Mouse (Mus musculus) adrenal gland, adult (tissue): ENCODE results near the gene Kmt2b.

Experiments
- DNase-seq, 2 experiments: peaks; one replicate each; pipeline ENCODE4 v3.0.0; 2022 to 2023; ENCODE audit warnings: low spot score in 1 of 2; ENCODE audit not compliant: inconsistent age in 2 of 2

The Kmt2b gene

DNA sequence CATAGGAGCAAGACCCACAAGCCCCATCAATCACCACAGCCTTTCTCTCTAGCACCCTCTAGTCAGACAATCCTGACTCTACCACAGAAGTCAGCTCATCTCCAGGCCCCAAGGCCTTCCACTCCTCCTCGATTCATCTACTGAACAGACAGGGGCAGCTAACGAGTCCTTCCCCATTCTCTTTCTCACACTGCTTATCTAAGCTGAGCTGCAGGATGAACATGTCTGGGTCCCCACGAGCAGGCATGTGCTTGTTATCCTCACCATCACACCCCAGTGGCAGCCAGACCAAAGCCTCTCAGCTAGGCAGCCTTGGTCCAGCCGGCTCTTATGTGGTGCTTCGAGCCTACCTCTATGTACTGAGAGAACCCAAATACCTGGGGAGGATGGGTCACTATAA is 16.1 kb downstream of the Kmt2b start:
- DNase-seq: no peak

DNA sequence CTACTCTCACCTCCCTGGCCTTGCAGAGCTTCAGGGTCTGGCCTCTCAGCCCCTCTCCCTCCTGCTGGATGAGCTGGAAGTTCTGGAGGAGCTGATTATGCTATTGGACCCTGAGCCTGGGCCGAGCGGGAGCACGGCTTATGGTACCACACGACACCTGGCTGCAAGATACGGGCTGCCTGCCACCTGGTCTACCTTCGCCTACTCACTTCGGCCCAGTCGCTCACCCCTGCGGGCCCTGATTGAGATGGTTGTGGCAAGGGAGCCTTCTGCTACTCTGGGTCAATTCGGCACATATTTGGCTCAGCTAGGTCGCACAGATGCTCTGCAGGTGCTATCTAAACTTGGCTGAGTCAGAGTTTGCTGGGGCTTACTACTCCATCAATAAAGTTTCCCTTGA is 21.0 kb downstream of the Kmt2b start:
- DNase-seq: no peak

DNA sequence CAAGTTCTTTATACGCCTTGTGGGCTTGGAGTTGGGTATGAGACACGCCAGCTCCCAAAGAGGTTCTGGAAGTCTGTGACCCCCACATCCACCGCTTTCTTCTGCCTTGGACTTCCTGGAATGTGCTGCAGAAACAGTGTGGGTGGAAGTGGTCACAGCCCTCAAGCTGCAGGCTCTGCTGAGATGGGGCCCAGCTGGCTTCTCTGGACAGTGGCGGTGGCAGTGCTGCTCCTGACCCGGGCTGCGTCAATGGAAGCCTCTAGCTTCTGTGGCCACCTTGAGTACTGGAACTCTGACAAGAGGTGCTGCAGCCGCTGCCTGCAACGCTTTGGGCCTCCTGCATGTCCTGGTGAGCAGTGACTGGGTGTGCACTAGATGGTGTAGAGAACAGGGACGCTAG is 22.5 kb downstream of the Kmt2b start:
- DNase-seq: no peak

DNA sequence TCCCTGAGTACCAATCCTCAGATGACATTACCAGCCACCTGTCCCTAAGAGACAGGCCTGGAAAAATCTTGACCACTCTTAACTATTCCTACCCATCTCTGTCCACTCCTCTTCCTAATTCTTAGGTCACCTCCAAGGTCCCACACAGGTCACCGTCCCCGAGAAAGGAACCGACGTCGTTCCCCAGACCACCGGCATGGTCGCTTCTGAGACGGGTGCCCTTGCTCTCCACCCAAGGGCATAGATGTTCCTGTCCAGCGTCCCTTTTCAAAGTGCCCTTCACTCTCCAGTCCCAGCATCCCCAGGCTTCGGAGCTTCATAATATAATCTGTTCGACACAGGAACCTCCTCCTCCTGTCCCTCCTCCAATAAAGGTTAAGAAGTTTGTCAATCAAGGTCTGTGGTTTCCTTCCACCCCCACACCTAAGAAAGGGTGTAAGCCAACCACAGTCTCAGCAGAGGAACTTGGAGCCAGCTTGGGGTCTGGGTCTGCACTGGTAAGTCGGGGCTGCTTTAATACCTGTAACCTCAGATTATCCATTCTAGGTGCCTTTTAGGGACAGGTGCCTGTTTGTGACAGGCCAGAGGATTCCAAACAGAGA is 23.5 kb downstream of the Kmt2b start, which contains the start of gene Igflr1:
Igflr1 (plus strand) TSS at position 458 of the 602 bp plus-strand sequence.
- DNase-seq: peak in 1 of 2 experiments; percentile 9

DNA sequence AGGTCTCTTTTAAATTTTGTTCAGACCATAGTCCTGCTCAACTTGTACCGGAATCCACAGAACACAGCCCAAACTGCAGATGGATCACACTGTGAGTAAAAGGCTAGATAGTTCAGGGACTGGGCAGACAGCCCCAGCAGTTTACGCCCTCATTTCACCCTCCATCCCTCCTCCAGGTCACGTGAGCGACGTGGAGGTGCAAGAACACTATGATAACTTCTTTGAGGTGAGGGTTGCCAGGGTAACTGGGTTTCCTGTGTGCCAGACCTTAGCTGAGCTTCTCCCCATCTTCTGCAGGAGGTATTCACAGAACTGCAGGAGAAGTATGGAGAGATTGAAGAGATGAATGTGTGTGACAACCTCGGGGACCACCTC is 24.6 kb downstream of the Kmt2b start:
- no peak for DNase-seq

DNA sequence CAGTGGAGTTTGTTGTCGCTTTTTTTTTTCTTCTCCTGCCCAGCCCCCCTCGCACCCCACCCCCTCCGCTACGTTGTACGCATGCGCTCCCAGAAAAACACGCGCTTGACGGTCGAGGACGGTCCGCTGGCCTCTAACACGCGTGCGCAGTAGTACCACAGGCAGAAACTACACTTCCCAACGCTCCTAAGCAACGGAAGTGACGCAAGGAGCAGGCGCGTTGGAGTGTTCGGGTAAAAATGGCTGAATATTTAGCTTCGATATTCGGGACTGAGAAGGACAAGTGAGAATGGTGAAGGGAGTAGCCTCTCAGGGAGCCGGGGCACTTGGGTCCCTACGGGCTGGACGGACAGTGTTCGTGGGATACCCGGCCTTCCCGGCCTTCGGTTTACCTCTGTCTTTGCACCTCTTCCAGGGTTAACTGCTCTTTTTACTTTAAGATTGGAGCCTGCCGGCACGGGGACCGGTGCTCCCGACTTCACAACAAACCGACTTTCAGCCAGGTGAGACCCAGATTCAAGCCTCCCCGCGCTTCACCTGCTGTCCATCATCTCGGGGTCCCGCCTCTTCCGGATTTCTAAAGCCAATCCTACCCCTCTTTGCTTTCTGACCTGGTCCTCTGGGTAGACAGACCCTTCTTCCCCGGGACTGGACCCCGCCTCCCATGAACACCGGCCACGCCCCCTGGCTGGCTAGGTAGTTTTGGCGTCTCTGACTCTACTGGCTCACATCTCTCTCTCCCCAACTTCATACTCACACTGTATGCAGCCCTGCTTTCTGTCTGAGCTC is 25.2 kb downstream of the Kmt2b start, which contains the start of the genes U2af1l4, Gm49396 and Psenen:
U2af1l4 (plus strand) TSS at position 185 of the 789 bp plus-strand sequence.
Gm49396 (plus strand) TSS at position 228 of the 789 bp plus-strand sequence.
Psenen (minus strand) TSS at position 511 of the 789 bp plus-strand sequence.
- DNase-seq: peak; percentile 97 to 98

DNA sequence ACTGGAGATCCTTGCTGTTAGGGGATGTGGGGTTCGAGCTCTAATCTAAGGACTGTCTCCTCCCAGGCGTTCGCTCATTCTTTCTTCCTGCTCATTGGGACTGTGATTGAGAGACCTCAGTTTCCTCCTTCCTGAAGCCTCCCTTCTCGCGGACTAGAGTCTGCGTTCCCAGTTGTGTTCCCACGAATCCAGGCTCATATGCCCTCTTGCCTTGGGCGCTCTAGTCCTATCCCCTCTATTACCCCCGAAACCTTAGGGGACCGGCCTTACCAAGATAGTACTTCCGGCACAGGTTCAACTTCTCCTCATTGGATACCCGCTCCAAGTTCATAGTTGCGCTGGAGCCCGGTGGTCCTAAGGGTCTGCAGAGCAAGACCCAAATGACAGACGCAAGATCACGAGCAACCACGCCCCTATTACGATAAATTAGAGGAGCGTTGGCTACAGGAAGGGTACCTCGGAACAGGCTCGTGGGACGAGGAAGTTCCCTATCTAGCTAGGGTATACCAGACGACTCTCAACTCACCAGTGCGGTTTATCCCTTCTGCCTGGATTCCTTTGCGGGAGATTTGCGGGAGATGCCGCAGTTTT is 25.9 kb downstream of the Kmt2b start:
- no peak for DNase-seq

DNA sequence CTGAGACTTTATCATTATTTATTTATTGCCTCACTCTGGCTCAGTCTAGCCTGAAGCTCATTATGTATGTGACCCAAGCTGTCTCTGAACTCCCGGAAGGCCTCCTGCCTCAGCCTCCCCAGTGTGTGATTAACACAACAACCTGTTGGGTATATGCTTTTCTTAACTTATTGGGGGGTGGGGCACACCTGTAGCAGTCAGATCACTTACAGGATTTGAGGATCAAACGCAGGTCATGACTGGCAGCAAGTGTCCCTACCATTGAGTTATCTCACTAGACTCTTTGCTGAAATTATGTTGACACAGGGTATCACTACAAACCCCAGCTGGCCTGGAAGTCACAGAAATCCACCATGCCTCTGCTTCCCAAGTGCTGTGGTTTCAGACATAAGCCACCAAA is 28.2 kb downstream of the Kmt2b start:
- DNase-seq: peak in 1 of 2 experiments; percentile 43

DNA sequence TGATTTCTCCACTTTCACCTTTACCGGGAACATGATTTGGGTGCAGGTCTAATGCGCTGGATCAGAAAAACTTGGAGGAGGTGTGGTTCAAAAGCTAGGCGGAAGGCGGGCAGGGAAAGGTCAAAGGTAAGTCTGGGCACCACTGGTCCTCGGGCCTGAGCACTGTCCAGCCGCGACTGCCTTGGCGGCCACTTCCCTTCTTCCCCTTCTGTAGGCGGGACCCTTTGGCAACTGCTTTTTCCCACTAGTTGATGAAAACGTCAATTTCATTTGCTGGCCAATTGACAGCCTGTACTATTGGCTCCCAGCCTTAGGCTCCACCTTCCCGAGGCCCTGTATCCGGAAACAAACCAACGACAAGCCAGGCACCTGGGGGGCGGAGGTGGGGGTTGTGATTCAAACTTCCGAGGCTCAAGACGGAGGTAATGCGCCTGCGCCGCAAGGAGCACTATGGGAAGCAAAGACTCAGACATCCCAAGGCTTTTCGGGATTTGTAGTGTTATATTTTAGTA is 29.0 kb downstream of the Kmt2b start, which contains the start of gene Lin37:
Lin37 (minus strand) TSS at position 396 of the 512 bp plus-strand sequence.
- peak; percentile 98 to 99 for DNase-seq

DNA sequence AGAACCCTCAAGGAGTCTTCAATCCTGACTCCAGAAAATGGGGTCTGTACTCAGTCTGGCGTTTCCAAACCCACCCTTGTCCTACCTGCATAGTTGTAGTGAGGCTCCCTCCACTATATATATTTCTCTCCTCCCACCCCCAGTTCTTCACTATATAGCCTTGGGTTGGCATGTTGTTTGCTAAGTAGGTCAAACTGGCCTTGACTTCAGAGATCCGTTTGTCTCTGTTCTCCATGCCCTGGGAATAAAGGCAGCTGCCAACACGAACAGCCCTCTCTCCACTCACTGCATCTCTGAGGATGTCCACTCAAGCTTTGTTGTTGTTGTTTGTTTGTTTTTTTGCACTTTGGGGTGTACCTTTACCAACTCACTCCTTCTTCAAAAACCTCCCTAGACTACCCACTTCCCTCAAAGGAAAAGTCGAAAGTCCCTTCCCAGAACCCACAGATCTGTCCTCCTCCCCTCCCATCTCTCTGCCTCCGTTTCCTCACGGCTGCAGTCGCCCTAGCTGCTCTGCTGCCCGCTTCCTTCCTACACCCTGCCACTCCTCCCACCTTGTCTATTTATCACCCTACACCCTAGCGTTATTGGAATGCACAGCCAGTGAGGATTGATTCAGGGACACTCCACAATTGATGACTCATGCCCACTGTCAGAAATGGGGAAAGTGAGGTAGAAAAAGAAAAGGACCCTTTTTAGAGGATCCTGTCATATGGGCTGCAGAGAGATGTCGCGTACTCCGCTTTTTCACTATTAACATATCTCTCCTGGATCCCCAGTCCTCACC is 29.7 kb downstream of the Kmt2b start:
- DNase-seq: no peak

DNA sequence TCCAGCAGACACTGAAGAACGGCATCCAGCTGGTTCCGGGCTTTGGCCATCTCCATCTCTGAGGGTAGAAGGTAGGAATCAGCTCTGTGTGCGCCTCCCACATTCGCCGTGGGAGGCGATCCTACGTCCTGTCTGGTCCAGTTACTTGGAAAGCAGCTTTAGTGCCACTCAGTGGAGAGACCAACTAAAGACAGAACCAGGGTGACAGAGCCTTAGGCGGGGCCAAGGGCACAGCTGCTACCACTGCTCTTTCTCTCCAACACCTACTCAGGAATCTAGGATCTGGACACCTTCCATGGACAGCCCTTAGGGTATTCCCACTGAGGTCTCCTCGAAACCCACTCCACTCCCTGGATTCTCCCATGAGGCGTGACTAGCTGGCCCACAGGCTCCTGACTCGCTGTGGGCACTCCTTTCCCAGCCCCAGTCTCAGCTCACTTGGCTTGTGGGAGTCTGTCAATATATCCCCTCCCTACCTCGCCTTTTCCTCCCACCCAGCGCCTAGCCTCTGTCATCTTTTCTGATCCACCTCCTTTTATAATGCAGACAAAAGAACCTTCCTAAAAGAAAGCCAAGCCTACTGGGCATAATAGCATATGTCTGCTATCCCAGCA is 30.5 kb downstream of the Kmt2b start:
- peak in 1 of 2 experiments; percentile 65 for DNase-seq

DNA sequence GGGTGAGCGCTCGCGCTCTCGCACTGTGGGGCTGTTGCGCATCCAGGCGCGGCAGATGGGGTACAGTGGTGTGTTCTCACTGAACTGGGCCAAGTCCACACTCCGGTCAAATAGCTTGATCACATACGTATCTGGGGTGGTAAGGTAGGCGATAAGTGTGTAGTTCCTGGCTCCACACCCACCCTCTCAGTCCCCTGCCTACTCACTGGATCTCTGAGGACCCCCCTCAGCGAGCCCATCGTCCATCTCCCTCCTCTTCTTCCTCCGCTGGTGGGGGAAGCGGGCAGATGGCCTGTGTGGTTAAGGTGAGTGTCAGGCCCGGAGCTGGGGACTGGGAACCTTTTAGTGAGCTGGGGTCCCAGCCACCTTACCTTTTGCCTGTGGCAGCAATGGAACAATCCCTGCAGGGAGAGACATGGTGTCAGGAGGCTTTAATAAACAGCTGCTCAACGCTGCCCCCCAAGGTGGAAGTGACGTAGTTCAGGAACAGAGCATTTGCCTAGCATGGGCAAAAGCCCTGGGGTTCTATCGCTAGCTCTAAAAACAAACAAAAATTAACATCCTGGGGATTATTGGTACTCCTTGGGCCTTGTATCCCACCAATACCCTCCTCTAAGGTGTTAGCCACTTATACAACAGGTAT is 31.5 kb downstream of the Kmt2b start:
- DNase-seq: peak in 1 of 2 experiments; percentile 60

DNA sequence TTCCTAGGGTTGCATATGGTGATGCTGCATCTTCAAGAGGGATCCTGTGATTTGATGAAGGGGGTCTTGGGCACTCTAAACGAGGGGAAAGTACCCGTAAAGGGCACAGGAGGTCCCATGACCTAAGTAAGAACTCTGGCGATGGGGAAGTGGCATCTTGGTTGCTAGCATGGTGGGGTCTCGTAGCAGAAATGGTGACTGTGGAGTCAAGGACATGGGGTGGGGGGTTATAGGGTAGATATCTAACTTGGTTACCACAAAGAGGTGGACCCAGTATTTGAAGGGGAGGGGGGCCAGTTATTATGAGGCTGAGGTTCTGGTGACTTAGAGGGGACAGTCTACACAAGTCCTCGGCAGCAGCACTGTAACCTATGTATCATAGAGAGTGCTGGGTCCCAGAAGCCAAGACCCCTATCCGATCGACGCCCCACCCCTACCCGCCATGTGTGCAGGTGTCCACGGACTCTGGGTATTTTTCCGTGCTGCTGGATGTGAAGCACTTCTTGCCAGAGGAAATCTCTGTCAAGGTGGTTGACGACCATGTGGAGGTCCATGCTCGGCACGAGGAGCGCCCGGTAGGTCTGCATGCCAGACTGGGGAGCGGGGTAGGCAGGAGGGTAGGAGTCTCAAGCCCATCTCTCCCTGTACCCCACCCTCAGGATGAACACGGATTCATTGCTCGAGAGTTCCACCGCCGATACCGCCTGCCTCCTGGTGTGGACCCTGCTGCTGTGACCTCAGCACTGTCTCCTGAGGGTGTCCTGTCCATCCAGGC is 34.5 kb downstream of the Kmt2b start:
- DNase-seq: peak in 1 of 2 experiments; percentile 61

DNA sequence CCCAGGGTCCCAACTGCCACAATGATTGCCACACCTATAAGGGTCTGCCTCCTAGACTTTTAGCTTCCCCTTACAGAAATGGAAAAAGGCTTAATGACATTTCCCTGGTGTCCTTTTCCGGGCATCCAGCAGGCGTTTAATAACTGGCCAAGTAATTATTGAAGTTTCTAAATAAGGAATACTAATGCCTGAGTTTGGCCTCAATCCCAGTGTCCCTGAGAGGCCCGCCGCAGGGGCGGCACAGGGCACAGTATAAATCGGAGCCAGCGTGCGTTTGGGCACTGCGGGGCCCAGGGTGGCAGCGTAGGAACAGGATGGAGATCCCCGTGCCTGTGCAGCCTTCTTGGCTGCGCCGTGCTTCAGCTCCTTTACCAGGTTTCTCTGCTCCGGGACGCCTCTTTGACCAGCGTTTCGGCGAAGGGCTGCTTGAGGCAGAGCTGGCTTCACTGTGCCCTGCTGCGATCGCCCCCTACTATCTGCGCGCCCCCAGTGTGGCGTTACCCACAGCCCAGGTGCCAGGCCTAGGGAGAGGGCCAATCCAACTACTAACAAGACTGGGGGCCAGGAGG is 35.4 kb downstream of the Kmt2b start:
- DNase-seq: peak; percentile 85 to 95

DNA sequence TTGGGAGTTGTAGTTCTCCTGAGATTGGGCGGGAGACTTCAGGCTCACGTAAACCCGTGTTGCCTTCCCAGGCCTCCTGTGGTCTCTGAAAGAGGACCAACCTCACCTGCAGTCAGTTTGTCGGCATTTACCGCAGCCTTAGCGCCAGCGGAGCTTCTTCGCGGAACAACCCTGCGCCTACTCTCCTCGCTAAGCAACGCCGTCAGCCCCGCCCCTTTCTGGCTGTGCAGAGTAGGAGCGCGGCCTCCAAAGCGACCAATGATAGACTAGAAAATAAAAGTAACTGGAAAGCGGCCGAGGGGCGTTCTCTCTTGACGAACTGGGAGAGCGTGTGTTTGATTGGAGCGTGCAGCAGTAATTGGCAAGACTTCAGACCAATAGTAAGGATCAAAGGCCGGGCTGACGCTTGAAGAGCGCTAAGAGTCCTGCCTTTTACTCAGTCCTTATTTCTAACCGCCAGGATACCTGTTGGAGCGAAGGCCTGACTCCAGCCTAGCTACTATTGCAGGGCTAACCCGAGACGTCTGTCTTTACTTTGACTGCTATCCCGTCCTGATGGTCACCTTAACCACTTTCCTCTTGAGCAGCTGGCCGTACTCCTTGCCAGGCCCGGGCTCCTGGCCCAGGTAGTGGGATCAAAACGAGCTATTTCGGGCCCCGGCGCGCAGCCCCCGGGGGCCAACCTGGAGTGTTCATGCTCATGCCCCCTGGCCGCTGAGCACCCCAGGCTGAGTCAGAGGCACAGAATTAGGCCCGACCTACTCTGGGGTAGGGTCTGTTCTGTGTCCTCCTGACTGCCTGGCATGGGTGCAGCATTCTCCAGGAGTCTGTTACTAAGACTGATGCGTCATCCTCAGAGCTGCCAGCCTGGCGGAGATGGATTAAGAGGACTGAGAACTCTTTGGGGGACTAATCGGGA is 36.2 kb downstream of the Kmt2b start, which contains the start of the genes Hspb6 and Proser3:
Hspb6 (plus strand) TSS at position 77 of the 919 bp plus-strand sequence.
Proser3 (minus strand) TSS at position 198 of the 919 bp plus-strand sequence.
- DNase-seq: peak; percentile 97 to 99

DNA sequence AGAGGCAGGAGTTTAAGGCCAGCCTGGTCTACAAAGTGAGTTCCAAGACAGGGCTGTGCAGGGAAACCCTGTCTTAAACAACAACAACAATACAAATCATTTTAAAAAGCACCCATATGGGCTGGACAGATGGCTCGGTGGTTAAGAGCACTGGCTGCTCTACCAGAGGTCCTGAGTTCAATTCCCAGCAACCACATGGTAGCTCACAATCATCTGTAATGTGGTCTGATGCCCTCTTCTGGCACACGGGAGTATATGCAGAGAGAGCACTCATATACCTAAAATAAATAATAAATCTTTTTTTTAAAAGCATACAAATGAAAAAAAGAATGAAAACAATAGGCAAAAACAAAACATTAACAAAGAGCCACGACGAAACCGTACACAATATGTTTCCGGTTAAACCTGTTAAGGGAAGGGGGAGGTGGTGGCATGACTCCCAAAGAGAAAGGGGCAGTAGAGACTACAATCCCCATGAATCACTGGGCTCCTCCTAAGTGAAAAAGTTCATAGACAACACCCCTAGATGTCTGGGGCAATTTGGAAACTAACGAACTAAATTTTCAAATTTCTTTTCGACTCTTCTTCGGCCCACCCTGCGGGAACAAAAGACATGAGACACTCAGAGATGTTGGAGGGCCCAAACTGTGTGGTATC is 37.0 kb downstream of the Kmt2b start:
- DNase-seq: no peak

DNA sequence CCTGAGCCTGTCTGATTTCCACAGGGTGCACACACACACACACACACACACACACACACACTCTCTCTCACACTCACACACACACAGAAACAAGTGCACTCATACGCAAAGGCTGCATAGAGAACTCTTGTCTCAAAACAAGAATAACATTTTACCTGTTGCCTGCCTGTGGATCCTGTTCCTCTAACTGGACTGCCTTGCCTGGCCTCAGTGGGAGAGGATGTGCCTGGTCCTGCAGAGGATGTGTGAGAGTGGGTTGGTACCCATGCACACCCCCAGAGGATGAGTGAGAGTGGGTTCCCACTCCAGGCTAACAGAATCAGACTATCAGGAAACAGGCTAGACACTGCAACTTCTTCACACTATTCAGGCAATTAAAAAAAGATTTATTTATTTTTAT is 37.9 kb downstream of the Kmt2b start:
- DNase-seq: peak in 1 of 2 experiments; percentile 38
